Mouse (Mus musculus): ENCODE results near the gene Zfp385a. TPM values are rescaled to one million over a fixed set of nuclear protein-coding genes. Genes with fewer than 3 reads are reported as not detected.

Zfp385a gene
- total RNA-seq, 4 experiments from 2014 or later = 37.9 to 55.5 (median 47.0) TPM

- no peak for DNase-seq (ENCODE audit: low spot score in 2 of 2)
These were observed 1.1 kb downstream of the Zfp385a start for GRCm38 (mm10) chr15:103338829-103339165.

DNA sequence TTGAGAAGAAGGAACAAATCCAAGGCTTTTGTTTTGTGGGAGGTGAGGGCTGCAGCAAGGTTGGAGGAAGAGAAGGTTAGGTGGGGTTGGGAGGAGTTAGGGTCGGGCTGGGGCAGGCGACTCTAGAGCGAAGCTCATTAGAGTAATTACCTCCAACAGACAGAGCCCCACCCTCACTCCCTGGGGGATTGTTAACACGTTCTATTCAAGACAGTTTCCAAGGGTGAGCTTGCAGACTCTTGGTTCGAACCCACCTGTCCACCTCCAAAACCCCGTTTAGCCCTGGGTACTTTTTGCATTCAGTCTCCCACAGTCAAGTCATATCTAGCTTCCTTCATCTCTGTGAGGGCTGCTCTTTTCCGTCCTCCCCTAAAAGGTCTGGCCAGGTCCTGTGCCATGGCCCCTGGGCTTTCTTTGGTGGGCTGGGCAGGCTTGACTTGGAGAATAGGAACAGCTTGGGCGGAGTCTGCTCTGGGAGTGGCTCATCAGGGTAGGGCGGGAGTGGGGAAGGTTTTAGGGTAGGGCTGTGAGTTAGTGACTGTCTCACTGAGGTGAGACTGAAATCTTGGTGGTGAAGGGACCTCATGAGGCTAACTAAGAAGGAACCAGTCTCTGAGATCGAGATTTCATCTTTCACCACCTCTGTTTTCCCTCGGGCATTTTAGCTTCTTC, 2.8 kb downstream of the Zfp385a start:
- DNase-seq (ENCODE audit: low spot score in 2 of 2) = no peak

GRCm38 (mm10) chr15:103335488-103336235, 4.2 kb downstream of the Zfp385a start:
- DNase-seq (ENCODE audit: low spot score in 2 of 2) = no peak

DNA sequence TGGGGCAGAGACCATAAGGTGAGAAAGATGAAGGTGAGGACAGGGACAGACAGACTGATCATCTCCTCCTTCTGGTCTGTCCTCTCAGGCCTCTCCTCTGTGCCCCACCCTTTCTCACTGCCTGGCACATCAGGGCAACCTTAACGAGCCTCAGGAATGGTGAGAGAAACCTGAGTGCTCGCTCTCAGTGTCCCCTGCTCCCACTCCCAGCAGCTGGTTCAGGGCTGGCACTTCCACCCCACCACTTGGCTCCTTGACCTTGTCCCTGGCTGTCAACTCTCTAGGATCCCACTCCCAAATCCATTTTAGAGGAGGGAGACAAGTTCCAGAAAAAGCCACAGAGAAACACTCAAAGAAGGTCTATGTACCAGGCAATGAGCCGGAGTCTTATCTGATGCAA, 4.9 kb downstream of the Zfp385a start:
- no peak for DNase-seq (ENCODE audit: low spot score in 2 of 2)

- DNase-seq (ENCODE audit: low spot score in 2 of 2) = no peak
These were observed 5.7 kb downstream of the Zfp385a start for GRCm38 (mm10) chr15:103334194-103334593.

- DNase-seq (ENCODE audit: low spot score in 2 of 2) = no peak
These were observed 6.2 kb downstream of the Zfp385a start for GRCm38 (mm10) chr15:103333738-103334137.

- no peak for DNase-seq (ENCODE audit: low spot score in 2 of 2)
These were observed 6.7 kb downstream of the Zfp385a start for GRCm38 (mm10) chr15:103333081-103333615.

- DNase-seq (ENCODE audit: low spot score in 2 of 2) = peak in 1 of 2 experiments; percentile 74
These were observed 16.2 kb downstream of the Zfp385a start for GRCm38 (mm10) chr15:103323455-103324247.

DNA sequence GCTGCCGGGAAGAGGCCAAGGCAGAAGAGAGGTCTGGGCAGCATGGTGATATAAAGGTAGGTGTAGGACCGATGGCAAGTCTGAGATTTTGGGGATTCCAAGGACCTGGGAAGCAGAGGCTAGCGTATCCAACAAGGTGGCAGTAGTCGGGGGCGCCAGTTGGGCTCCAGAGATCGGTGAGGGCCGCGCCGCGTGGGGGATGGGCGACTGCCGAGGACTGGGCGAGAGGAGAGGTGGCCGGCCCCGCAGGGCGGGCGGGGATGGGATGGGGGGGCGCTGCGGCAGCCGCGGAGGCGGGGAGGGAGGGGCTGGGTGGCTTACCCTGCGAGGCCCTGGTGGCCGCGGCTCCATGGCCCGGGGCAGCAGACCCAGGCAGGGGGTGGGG, 16.8 kb downstream of the Zfp385a start:
- no peak for DNase-seq (ENCODE audit: low spot score in 2 of 2)

DNA sequence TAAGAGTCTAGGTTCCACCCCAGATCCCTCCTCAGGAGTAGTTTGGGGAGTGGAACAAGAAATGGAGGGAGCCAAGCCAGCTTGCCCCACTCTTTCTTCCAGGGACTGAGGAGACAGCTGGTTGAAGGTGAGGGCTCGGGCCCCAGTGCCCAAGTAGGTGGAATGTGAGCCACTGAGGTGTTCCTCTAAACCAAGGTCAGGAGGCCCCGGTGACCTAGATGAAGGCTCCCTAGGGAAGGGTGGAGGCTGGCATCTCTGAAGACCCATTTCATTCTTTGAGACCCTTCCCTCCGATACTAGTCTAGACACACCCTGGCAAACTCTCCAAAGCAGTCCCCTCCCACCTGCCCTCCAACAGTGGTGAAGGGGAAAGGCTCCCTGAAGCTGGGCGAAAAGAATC, 17.5 kb downstream of the Zfp385a start:
- no peak for DNase-seq (ENCODE audit: low spot score in 2 of 2)

DNA sequence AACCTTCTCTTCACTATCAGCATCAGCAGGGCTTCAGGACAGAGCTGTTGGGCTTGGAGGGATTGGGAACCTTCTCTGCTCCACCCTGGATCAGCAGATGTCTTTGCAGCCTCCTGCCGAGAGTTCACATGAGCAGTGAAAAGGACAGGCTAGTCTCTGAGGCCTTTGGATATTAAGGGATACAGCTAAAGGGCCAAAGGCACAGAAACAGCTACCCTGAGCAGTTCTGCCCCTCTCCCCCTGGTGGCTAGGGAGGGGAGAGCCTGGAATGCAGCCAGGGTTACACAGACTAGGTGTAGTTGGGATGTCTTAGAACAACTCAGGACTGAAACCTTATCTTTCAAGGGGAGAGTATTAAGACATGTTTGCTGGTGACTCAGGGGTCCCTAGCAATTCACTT, 18.8 kb downstream of the Zfp385a start:
- no peak for DNase-seq (ENCODE audit: low spot score in 2 of 2)

DNA sequence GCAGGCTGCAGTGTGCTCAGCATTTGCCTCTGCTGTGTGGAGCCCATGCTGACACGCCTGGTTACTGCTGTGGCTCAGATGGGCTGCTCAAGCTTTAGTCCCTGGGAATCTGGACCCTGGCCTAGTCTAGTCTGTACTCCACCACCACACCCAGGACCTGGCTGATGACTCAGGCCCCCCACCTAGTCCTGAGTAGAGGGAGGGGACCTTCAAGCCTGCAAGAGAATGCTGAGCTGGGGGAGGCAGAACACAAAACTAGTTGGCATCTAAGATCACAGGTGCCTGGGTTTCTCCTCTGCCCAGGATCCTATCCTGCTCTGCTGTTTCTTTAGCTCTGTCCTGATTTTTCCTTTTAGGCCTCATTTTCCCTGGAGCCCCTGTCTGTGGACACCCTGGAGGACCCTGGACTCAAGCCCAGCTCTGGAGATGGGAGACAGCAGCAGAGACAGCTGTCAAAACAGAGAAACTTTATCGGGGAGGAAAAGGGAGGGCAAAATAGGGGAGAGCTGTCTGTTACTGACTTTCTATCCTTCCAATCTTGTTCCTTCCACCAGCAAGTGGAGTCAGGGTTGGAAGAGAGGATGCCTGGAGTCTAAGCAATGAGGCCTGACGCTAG, 21.6 kb downstream of the Zfp385a start:
- DNase-seq (ENCODE audit: low spot score in 2 of 2) = no peak

GRCm38 (mm10) chr15:103317731-103318130, 22.2 kb downstream of the Zfp385a start:
- DNase-seq (ENCODE audit: low spot score in 2 of 2) = no peak

- DNase-seq (ENCODE audit: low spot score in 2 of 2) = no peak
These were observed 22.8 kb downstream of the Zfp385a start for GRCm38 (mm10) chr15:103317120-103317519.

DNA sequence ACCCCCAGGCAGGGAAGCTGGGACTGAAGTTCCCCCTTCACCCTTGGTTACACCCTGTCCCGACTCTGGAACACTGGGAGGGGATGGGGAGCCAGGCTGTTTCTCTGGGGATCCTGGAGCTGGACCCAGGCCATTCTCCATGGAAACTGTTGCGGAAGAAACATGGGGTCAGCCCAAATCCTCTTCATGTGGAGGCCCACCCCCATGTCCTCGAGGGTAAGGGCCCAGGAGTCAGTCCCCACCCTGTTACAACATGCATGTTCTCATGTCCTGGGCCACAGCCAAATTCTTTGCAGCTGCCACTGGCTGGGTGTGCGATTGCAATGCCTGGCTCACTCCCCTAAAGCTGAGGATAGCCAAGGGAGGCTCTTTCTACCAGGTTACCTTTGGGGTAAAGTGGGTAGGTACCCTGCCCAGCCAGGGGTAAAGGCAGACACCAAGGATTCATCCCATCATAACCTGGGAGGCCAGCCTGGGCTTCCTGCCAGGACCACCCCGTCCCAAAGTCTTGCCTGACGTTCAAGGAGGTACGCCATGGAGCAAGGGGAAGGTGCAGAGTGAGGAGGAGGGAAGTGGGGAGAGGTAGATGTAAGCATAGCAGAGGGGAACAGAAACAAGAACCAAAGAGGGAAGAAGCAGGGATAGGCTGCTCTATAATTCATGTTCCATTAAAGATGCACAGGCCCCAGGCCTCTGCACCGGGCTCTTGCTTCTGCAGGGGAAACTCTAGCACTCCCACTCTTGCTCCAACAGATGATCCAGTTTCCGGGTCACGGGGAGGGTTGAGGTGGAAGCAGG, 23.7 kb downstream of the Zfp385a start:
- DNase-seq (ENCODE audit: low spot score in 2 of 2) = no peak

GRCm38 (mm10) chr15:103315011-103315502, 24.8 kb downstream of the Zfp385a start:
- peak in 1 of 2 experiments; percentile 67 for DNase-seq (ENCODE audit: low spot score in 2 of 2)

DNA sequence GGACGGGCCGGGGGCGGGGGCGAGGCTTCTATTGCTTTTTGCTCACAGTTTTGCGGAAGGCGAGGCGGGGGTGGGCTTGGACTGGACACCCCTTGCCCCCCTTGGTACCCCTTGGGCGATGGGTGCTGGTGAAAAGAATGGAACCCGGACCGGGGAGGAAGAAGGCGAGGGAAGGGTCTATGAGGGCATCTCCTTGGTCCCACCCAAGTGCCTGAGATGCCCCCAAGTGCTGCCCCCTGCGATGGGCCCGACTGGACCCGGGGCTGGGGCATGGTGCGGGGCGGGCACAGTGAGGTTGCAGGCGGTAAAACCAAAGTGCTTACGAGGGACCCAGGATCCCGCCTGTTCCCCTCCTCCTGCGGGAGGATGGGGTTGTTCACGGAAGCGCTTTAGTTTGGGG, 25.7 kb downstream of the Zfp385a start:
- DNase-seq (ENCODE audit: low spot score in 2 of 2) = no peak

GRCm38 (mm10) chr15:103313495-103314095, 26.3 kb downstream of the Zfp385a start:
- peak in 1 of 2 experiments; percentile 62 for DNase-seq (ENCODE audit: low spot score in 2 of 2)

DNA sequence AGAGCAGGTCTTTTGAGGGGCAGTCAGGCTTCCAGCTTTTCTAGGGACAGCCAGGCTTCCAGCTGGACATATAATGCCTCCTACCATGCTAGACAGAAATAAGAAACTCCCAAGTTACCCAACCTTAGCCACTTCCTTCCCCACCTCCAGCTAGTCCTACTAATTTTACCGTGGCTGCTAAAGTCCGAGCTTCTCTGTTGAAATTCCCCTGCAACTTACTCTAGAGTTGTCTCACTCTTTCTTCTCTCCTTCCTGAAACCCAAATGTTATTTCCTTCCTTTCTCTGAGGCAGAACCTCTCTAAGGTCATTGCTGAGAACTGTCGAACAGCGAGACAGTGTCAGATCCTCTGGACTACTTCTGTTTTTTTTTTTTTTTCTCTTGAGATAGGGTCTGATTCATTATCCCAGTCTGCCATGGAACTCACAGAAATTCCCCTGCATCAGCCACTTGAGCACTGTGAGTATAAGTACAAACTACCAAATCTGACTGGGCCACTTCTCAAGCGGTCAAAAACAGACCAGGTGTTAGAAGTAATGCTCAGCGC, 29.5 kb downstream of the Zfp385a start, which contains the start of gene Gpr84:
Gene Gpr84 (minus strand): TSS at position 248 of the 546 bp plus-strand sequence.
- no peak for DNase-seq (ENCODE audit: low spot score in 2 of 2)
